Mouse (Mus musculus) megakaryocyte, embryonic 14.5 days (primary cell): ENCODE results near the gene Farp1.

Experiments
- FLI1 ChIP-seq: IDR thresholded peaks from 2 replicates; pipeline ENCODE4 v1.6.1; 2012; ENCODE audit warnings: low read length, inconsistent platforms, mixed read lengths
- GATA1 ChIP-seq: IDR thresholded peaks from 3 replicates; pipeline ENCODE4 v1.6.1; 2012; ENCODE audit warnings: mixed read lengths, low read length, inconsistent platforms, borderline replicate concordance

- no peak for TF ChIP-seq GATA1
- TF ChIP-seq FLI1 = no peak
Measured at GRCm38 (mm10) chr14:121182967-121183366, 148.0 kb downstream of the Farp1 start.
